Mouse (Mus musculus) heart, postnatal 0 days (tissue): Measurements from ENCODE around the gene Fam129a.

Experiments used
- CTCF ChIP-seq: IDR thresholded peaks from 2 replicates; pipeline ENCODE4 v1.5.1; 2016; ENCODE audit warnings: antibody characterized with exemption, control low read depth, low read depth
- EP300 ChIP-seq: IDR thresholded peaks from 2 replicates; pipeline ENCODE4 v1.6.1; 2016; ENCODE audit warnings: antibody characterized with exemption, low read depth

DNA sequence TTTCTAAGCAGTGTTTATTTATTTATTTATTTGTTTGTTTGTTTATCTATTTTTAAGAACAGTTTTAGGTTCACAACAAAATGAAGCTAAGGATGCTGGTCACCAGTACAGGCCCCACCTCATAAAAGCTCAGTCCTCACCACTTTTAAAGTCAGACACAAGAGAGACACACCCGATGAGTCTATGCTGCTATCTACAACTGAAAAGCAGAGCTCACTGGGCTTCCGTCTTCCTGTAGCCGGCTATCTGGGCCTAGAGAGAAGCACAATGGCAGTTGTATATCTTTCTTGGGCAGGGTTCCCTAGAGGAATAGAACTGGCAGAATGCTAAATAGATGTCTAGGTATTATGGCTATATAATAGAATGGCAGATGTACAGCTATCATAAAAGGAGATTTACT is 26.4 kb upstream of the Fam129a start:
- no peak for TF ChIP-seq CTCF
- no peak for TF ChIP-seq EP300
